8 mouse cellular contexts compared by ENCODE assay signal in the genomic region with DNA sequence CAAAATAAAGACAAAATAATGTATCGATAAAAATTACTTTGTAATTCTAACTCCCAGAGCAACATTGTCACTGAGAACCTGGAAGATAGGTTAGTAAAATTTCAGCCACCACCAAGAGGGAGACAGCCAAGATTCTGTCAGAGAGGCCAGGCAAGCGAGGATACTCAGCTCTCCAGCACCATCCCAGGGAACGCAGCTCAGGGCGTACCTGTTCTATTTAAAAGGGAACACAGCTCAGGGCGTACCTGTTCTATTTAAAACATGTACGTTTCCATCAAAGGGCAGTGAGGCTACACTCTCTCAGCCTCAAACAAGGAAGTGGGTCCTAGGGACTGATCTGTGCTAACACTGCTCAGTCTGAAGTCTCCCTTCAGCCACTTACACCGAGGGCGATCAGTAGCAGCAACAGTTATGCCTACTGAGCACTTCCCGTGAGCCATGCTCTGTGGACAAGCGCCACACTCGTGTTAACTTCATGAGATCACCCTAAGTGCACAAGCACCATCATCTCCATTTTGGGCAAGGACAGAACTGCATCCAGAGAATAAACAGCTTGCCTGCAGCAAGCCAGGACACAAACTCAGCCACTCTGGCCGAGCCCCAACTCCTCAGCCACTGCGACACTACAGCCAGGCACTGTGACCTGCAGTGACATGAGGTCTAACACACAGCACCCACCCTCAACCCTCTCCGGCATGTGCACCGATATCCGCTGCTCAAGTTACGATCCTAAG. TPM values are rescaled to one million over a fixed set of nuclear protein-coding genes. Genes with fewer than 3 reads are reported as not detected.
A peak's percentile ranks its signal among the peaks of the same experiment; 100 is the strongest.
DNase-seq lines count a peak whose midpoint lies in the region; ATAC-seq and TF ChIP-seq lines count a peak whose summit lies in the region.

No protein-coding gene starts in this region.

- intact Hi-C loops in gastrocnemius, adult 2 months (cut with DNase I): no loop called here
- intact Hi-C loops in gastrocnemius, postnatal 14 days (cut with DNase I; ENCODE audit: low total_unique reads): loop anchor here (2.0 kb wide), 1 partner anchor 34 kb away; no protein-coding TSS in a partner anchor

- H3K4me2 ChIP-seq in hindbrain, embryonic 16.5 days (ENCODE audit: low read length): peak overlapping the region; percentile 80
- peak overlapping the region; percentile 85; the same call in 1 of the 2 replicates for H3K4me2 ChIP-seq in stomach, embryonic 14.5 days (replicated peaks; ENCODE audit: low read depth, low read length)

- no peak for TF ChIP-seq CTCF in gastrocnemius, adult 2 months (IDR thresholded peaks at IDR 0.05)

- H3K9ac ChIP-seq in hindbrain, embryonic 16.5 days (ENCODE audit: low read depth, low read length): peak overlapping the region; percentile 41
- no peak overlapping the region for H3K9ac ChIP-seq in stomach, embryonic 14.5 days (replicated peaks; ENCODE audit: low read depth, low read length)

- ATAC-seq in megakaryocyte, adult 5-6 weeks (ENCODE audit: poor library complexity, severe bottlenecking): no peak
- ATAC-seq in hindbrain, embryonic 16.5 days: no peak
- no peak for ATAC-seq in stomach, embryonic 14.5 days (ENCODE audit: insufficient number of reproducible peaks, insufficient read depth, low FRiP score, low read depth)

- peaks cover 52% of the 10 kb centered on the region for H3K4me1 ChIP-seq in megakaryocyte, embryonic 14.5 days
- H3K4me1 ChIP-seq in hindbrain, embryonic 16.5 days (ENCODE audit: control insufficient read depth, insufficient read depth, low read depth, low read length): peaks cover 14% of the 10 kb centered on the region
- 0 out of 2 replicates have a peak, but pooled peaks cover 15% of the 10 kb centered on the region for H3K4me1 ChIP-seq in stomach, embryonic 14.5 days (ENCODE audit: control insufficient read depth, insufficient read depth, low read length)

- H3K9me3 ChIP-seq in megakaryocyte, embryonic 14.5 days: no peaks in the 10 kb centered on the region
- H3K9me3 ChIP-seq in hindbrain, embryonic 16.5 days (ENCODE audit: control insufficient read depth, low read length): no peaks in the 10 kb centered on the region
- H3K9me3 ChIP-seq in stomach, embryonic 14.5 days (ENCODE audit: control insufficient read depth, low read depth, low read length): no peaks in the 10 kb centered on the region

- no peak overlapping the region for H3K27ac ChIP-seq in gastrocnemius, adult 2 months
- no peak overlapping the region for H3K27ac ChIP-seq in hindbrain, embryonic 16.5 days (ENCODE audit: low read depth, low read length)
- no peak overlapping the region for H3K27ac ChIP-seq in stomach, embryonic 14.5 days (ENCODE audit: low read length)

- no peaks in the 10 kb centered on the region for H3K27me3 ChIP-seq in megakaryocyte, embryonic 14.5 days (replicated peaks)
- no peaks in the 10 kb centered on the region for H3K27me3 ChIP-seq in hindbrain, embryonic 16.5 days (replicated peaks; ENCODE audit: control insufficient read depth, insufficient read depth, low read length)
- H3K27me3 ChIP-seq in stomach, embryonic 14.5 days (ENCODE audit: control insufficient read depth, insufficient read depth, low read length): no peaks in the 10 kb centered on the region

- no peak for DNase-seq in gastrocnemius, adult 2 months
- no peak for DNase-seq in gastrocnemius, postnatal 14 days
- DNase-seq in ovary, postnatal 10 days (ENCODE audit: low spot score): no peak
- no peak for DNase-seq in frontal cortex, postnatal 14 days (ENCODE audit: low spot score in 2 of 2)

- peak overlapping the region; percentile 96; the same call in 1 of the 2 replicates for H3K4me3 ChIP-seq in gastrocnemius, adult 2 months
- H3K4me3 ChIP-seq in megakaryocyte, embryonic 14.5 days (replicated peaks): peak overlapping the region; percentile 77
- peak overlapping the region; percentile 82 for H3K4me3 ChIP-seq in hindbrain, embryonic 16.5 days (ENCODE audit: low read length)
- peak overlapping the region; percentile 81; the same call in 1 of the 2 replicates for H3K4me3 ChIP-seq in stomach, embryonic 14.5 days (ENCODE audit: low read depth, low read length)

- WGBS in hindbrain, embryonic 16.5 days: 72% methylated on average over 17 of the region's 17 CpGs
- 57% methylated on average over 17 of the region's 17 CpGs for WGBS in stomach, embryonic 14.5 days

- peaks cover 6% of the 10 kb centered on the region for H3K36me3 ChIP-seq in megakaryocyte, embryonic 14.5 days (replicated peaks; ENCODE audit: low read length)
- H3K36me3 ChIP-seq in hindbrain, embryonic 16.5 days (ENCODE audit: control insufficient read depth, insufficient read depth, low read length): no peaks in the 10 kb centered on the region
- H3K36me3 ChIP-seq in stomach, embryonic 14.5 days (ENCODE audit: control insufficient read depth, insufficient read depth, low read length): no peaks in the 10 kb centered on the region

RNA-seq across cellular contexts. Expression of a gene that starts 30.1 kb away (rescaled TPM):
- 10 to 100 TPM; 59.1 to 71.0 TPM for total RNA-seq in gastrocnemius, adult 2 months (2021)
- 10 to 100 TPM; 37.4 to 38.7 TPM for total RNA-seq in gastrocnemius, postnatal 14 days (2021)
- polyA plus RNA-seq in megakaryocyte, embryonic 14.5 days (2012; ENCODE audit: insufficient read depth, low replicate concordance): 0.53 TPM in 1 of 2 replicates, not detected in the other
- total RNA-seq in megakaryocyte, adult 5-6 weeks (2015): 64.5 and 71.4 TPM in 2 replicates
- total RNA-seq in megakaryocyte, adult 5-6 weeks (2017): 73.0 and 106 TPM in 2 replicates
- polyA plus RNA-seq in hindbrain, embryonic 16.5 days (2015; fragmentation: Nextera tagmentation; extraction: Ambion mirVana): 69.0 and 73.3 TPM in 2 replicates
- 27.6 and 28.8 TPM in 2 replicates for polyA plus RNA-seq in stomach, embryonic 14.5 days (2014; fragmentation: Nextera tagmentation; extraction: Ambion mirVana)

RNA-seq across cellular contexts. Expression of a gene that starts 30.1 kb away (rescaled TPM):
- 10 to 100 TPM; 29.2 to 32.7 TPM for total RNA-seq in gastrocnemius, adult 2 months (2021)
- 10 to 100 TPM; 25.2 to 26.4 TPM for total RNA-seq in gastrocnemius, postnatal 14 days (2021)
- 4.9 and 10.7 TPM in 2 replicates for polyA plus RNA-seq in megakaryocyte, embryonic 14.5 days (2012; ENCODE audit: insufficient read depth, low replicate concordance)
- total RNA-seq in megakaryocyte, adult 5-6 weeks (2015): 76.1 and 76.4 TPM in 2 replicates
- total RNA-seq in megakaryocyte, adult 5-6 weeks (2017): 30.4 and 53.1 TPM in 2 replicates
- 118 and 127 TPM in 2 replicates for polyA plus RNA-seq in hindbrain, embryonic 16.5 days (2015; fragmentation: Nextera tagmentation; extraction: Ambion mirVana)
- polyA plus RNA-seq in stomach, embryonic 14.5 days (2014; fragmentation: Nextera tagmentation; extraction: Ambion mirVana): 82.4 and 99.1 TPM in 2 replicates
